Mouse (Mus musculus): ENCODE results near the gene Psen1. TPM values are rescaled to one million over a fixed set of nuclear protein-coding genes. Genes with fewer than 3 reads are reported as not detected.

Gene Psen1
- polyA plus RNA-seq, 1 experiment from 2014 or later, result 58.2 TPM

- peaks cover 63% of the 10 kb centered on the region for H3K27me3 ChIP-seq (ENCODE audit: poor library complexity, severe bottlenecking)
- no peak for DNase-seq (ENCODE audit: extremely low spot score, low spot score)
- H3K27ac ChIP-seq, result 0 out of 2 replicates have a peak overlapping the region, but pooled peaks have one; percentile 35
- no peak overlapping the region for H3K4me3 ChIP-seq
- peaks cover 64% of the 10 kb centered on the region for H3K4me1 ChIP-seq
- no peaks in the 10 kb centered on the region for H3K9me3 ChIP-seq
- WGBS, result 73% methylated on average over 13 of the region's 13 CpGs
- H3K36me3 ChIP-seq (replicated peaks), result no peaks in the 10 kb centered on the region
These were observed 78.1 kb downstream of the Psen1 start for GRCm38 (mm10) chr12:83765965-83766603.

- Histone ChIP-seq H3K36me3 (replicated peaks) (no peaks in the 10 kb centered on the region), H3K4me1 (peaks cover 50% of the 10 kb centered on the region), H3K4me3 (no peak overlapping the region), H3K27me3 (ENCODE audit: poor library complexity, severe bottlenecking) (peaks cover 64% of the 10 kb centered on the region), H3K9me3 (no peaks in the 10 kb centered on the region), H3K27ac (no peak overlapping the region)
- DNase-seq (ENCODE audit: extremely low spot score, low spot score), result no peak
- WGBS, result 73% methylated on average over 9 of the region's 9 CpGs
These were observed 79.9 kb downstream of the Psen1 start for GRCm38 (mm10) chr12:83767833-83768232.

- H3K36me3 ChIP-seq (replicated peaks), result no peaks in the 10 kb centered on the region
- no peak overlapping the region for H3K27ac ChIP-seq
- peaks cover 45% of the 10 kb centered on the region for H3K4me1 ChIP-seq
- H3K9me3 ChIP-seq, result no peaks in the 10 kb centered on the region
- 90% methylated on average over 14 of the region's 14 CpGs for WGBS
- peaks cover 59% of the 10 kb centered on the region for H3K27me3 ChIP-seq (ENCODE audit: poor library complexity, severe bottlenecking)
- DNase-seq (ENCODE audit: extremely low spot score, low spot score), result no peak
- H3K4me3 ChIP-seq, result no peak overlapping the region
These were observed 80.4 kb downstream of the Psen1 start for GRCm38 (mm10) chr12:83768235-83768899.

GRCm38 (mm10) chr12:83770418-83771256 is 82.7 kb downstream of the Psen1 start:
- H3K27ac ChIP-seq, result peak overlapping the region; percentile 62; the same call in 1 of the 2 replicates

GRCm38 (mm10) chr12:83775621-83776020 is 87.7 kb downstream of the Psen1 start:
- no peak for DNase-seq (ENCODE audit: extremely low spot score, low spot score)
- Histone ChIP-seq H3K4me1 (peaks cover 16% of the 10 kb centered on the region), H3K27ac (0 out of 2 replicates have a peak overlapping the region, but pooled peaks have one; percentile 15), H3K4me3 (no peak overlapping the region), H3K36me3 (replicated peaks) (no peaks in the 10 kb centered on the region), H3K27me3 (ENCODE audit: poor library complexity, severe bottlenecking) (peaks cover 9% of the 10 kb centered on the region), H3K9me3 (no peaks in the 10 kb centered on the region)
- WGBS, result 71% methylated on average over 12 of the region's 12 CpGs

More at GRCm38 (mm10) chr12:83770418-83771256, 82.7 kb downstream of the Psen1 start:
- Histone ChIP-seq H3K36me3 (replicated peaks) (no peaks in the 10 kb centered on the region), H3K4me3 (peak overlapping the region; percentile 38), H3K9me3 (no peaks in the 10 kb centered on the region), H3K4me1 (peaks cover 36% of the 10 kb centered on the region), H3K27me3 (ENCODE audit: poor library complexity, severe bottlenecking) (peaks cover 40% of the 10 kb centered on the region)
- peak; percentile 74 for DNase-seq (ENCODE audit: extremely low spot score, low spot score)
- WGBS, result 7% methylated on average over 25 of the region's 25 CpGs

GRCm38 (mm10) chr12:83776766-83777165 is 88.8 kb downstream of the Psen1 start:
- no peaks in the 10 kb centered on the region for H3K36me3 ChIP-seq (replicated peaks)
- no peak overlapping the region for H3K27ac ChIP-seq
- peaks cover 15% of the 10 kb centered on the region for H3K4me1 ChIP-seq
- no peaks in the 10 kb centered on the region for H3K9me3 ChIP-seq
- H3K27me3 ChIP-seq (ENCODE audit: poor library complexity, severe bottlenecking), result peaks cover 5% of the 10 kb centered on the region
- 93% methylated on average over 7 of the region's 7 CpGs for WGBS
- H3K4me3 ChIP-seq, result no peak overlapping the region
- no peak for DNase-seq (ENCODE audit: extremely low spot score, low spot score)

GRCm38 (mm10) chr12:83780181-83780580 is 92.2 kb downstream of the Psen1 start:
- Histone ChIP-seq H3K36me3 (replicated peaks) (no peaks in the 10 kb centered on the region), H3K27ac (no peak overlapping the region), H3K4me1 (peaks cover 21% of the 10 kb centered on the region), H3K4me3 (no peak overlapping the region), H3K9me3 (no peaks in the 10 kb centered on the region), H3K27me3 (ENCODE audit: poor library complexity, severe bottlenecking) (no peaks in the 10 kb centered on the region)
- no peak for DNase-seq (ENCODE audit: extremely low spot score, low spot score)
- 94% methylated on average over 3 of the region's 3 CpGs for WGBS

GRCm38 (mm10) chr12:83781204-83781603 is 93.3 kb downstream of the Psen1 start:
- no peak overlapping the region for H3K27ac ChIP-seq
- H3K9me3 ChIP-seq, result no peaks in the 10 kb centered on the region
- H3K4me1 ChIP-seq, result peaks cover 13% of the 10 kb centered on the region
- no peak for DNase-seq (ENCODE audit: extremely low spot score, low spot score)
- no peaks in the 10 kb centered on the region for H3K27me3 ChIP-seq (ENCODE audit: poor library complexity, severe bottlenecking)
- 85% methylated on average over 7 of the region's 7 CpGs for WGBS
- no peaks in the 10 kb centered on the region for H3K36me3 ChIP-seq (replicated peaks)
- no peak overlapping the region for H3K4me3 ChIP-seq

GRCm38 (mm10) chr12:83781640-83782278 is 93.8 kb downstream of the Psen1 start:
- H3K36me3 ChIP-seq (replicated peaks), result no peaks in the 10 kb centered on the region
- no peaks in the 10 kb centered on the region for H3K27me3 ChIP-seq (ENCODE audit: poor library complexity, severe bottlenecking)
- H3K27ac ChIP-seq, result no peak overlapping the region
- no peaks in the 10 kb centered on the region for H3K9me3 ChIP-seq
- H3K4me1 ChIP-seq, result peaks cover 13% of the 10 kb centered on the region
- WGBS, result 80% methylated on average over 23 of the region's 23 CpGs
- DNase-seq (ENCODE audit: extremely low spot score, low spot score), result no peak
- H3K4me3 ChIP-seq, result no peak overlapping the region

GRCm38 (mm10) chr12:83782669-83783068 is 94.7 kb downstream of the Psen1 start:
- no peaks in the 10 kb centered on the region for H3K9me3 ChIP-seq
- H3K36me3 ChIP-seq (replicated peaks), result no peaks in the 10 kb centered on the region
- WGBS, result 92% methylated on average over 10 of the region's 10 CpGs
- no peaks in the 10 kb centered on the region for H3K27me3 ChIP-seq (ENCODE audit: poor library complexity, severe bottlenecking)
- DNase-seq (ENCODE audit: extremely low spot score, low spot score), result no peak
- H3K27ac ChIP-seq, result no peak overlapping the region
- H3K4me3 ChIP-seq, result no peak overlapping the region
- peaks cover 13% of the 10 kb centered on the region for H3K4me1 ChIP-seq

All from forebrain, embryonic 10.5 days (tissue).